Mouse (Mus musculus) neural tube, embryonic 11.5 days (tissue): Measurements from ENCODE around the gene Gm5134. TPM values are rescaled to one million over a fixed set of nuclear protein-coding genes. Genes with fewer than 3 reads are reported as not detected.

Experiments
- ATAC-seq: fragments of 200-750 bp; cut with Nextera tagmentation; 2 replicates; pipeline ENCODE4 v1.8.0; 2017; ENCODE audit warnings: moderate number of reproducible peaks, mild to moderate bottlenecking, moderate TSS enrichment, moderate library complexity; ENCODE audit not compliant: insufficient read depth, low FRiP score, low TSS enrichment
- DNase-seq: peaks from one replicate; pipeline ENCODE4 v3.0.0-alpha.2; 2015; ENCODE audit warnings: low spot score
- H3K27ac ChIP-seq: fragments of 300-500 bp; sonication (generic); 2 replicates; pipeline ENCODE4 v1.5.1; 2014; ENCODE audit warnings: low read depth, mild to moderate bottlenecking, low read length
- H3K27me3 ChIP-seq: fragments of 300-500 bp; sonication (generic); 2 replicates; pipeline ENCODE4 v1.6.1; 2014; ENCODE audit warnings: mild to moderate bottlenecking, low read length, mixed read lengths; ENCODE audit not compliant: control insufficient read depth, insufficient read depth
- H3K36me3 ChIP-seq: fragments of 300-500 bp; sonication (generic); 2 replicates; pipeline ENCODE4 v1.6.1; 2014; ENCODE audit warnings: mild to moderate bottlenecking, low read length, moderate library complexity, mixed read lengths; ENCODE audit not compliant: control insufficient read depth, insufficient read depth
- H3K4me1 ChIP-seq: fragments of 300-500 bp; sonication (generic); 2 replicates; pipeline ENCODE4 v1.6.1; 2014; ENCODE audit warnings: low read length, mixed read lengths; ENCODE audit not compliant: control insufficient read depth, insufficient read depth
- H3K4me2 ChIP-seq: fragments of 300-500 bp; sonication (generic); 2 replicates; pipeline ENCODE4 v1.6.1; 2014; ENCODE audit warnings: low read depth, mild to moderate bottlenecking, moderate library complexity
- H3K4me3 ChIP-seq: fragments of 300-500 bp; sonication (generic); 2 replicates; pipeline ENCODE4 v1.5.1; 2014; ENCODE audit warnings: low read depth, low read length
- H3K9ac ChIP-seq: fragments of 300-500 bp; sonication (generic); 2 replicates; pipeline ENCODE4 v1.6.1; 2014; ENCODE audit warnings: mild to moderate bottlenecking, low read length
- H3K9me3 ChIP-seq: fragments of 300-500 bp; sonication (generic); 2 replicates; pipeline ENCODE4 v1.6.1; 2016; ENCODE audit warnings: low read length; ENCODE audit not compliant: control insufficient read depth
- WGBS: fragments of 180-500 bp; shearing (Covaris S2); extraction: QIAGEN DNeasy Blood & Tissue Kit; methylation state at CpG from one replicate; pipeline ENCODE4 v1.1.7; 2014; 5-methylcytosine and 5-hydroxymethylcytosine counted together
- microRNA-seq: library from miRNA; unstranded; fragments of <30 nt; microRNA quantifications from one replicate; pipeline ENCODE4, GENCODE M21; 2016
- polyA plus RNA-seq: library from polyadenylated mRNA; unstranded; fragments of >200 nt; fragmentation: Nextera tagmentation; extraction: Ambion mirVana; gene quantifications from 2 replicates; pipeline ENCODE4 v1.2.1, GENCODE M21; 2014

Gene Gm5134
- polyA plus RNA-seq, 1 experiment from 2014 or later: 0.19 TPM

GRCm38 (mm10) chr10:76047182-76047869 is 93.0 kb downstream of the Gm5134 start:
- H3K9me3 ChIP-seq: no peaks in the 10 kb centered on the region
- DNase-seq: no peak

GRCm38 (mm10) chr10:76048967-76049366 is 94.7 kb downstream of the Gm5134 start:
- ATAC-seq: no peak
- no peaks in the 10 kb centered on the region for H3K36me3 ChIP-seq
- no peak overlapping the region for H3K4me2 ChIP-seq
- WGBS: 61% methylated on average over 6 of the region's 6 CpGs
- DNase-seq: no peak
- H3K9ac ChIP-seq: no peak overlapping the region
- H3K27ac ChIP-seq: no peak overlapping the region
- no peaks in the 10 kb centered on the region for H3K9me3 ChIP-seq
- H3K27me3 ChIP-seq: no peaks in the 10 kb centered on the region
- H3K4me1 ChIP-seq: no peaks in the 10 kb centered on the region
- H3K4me3 ChIP-seq: no peak overlapping the region

More at GRCm38 (mm10) chr10:76047182-76047869, 93.0 kb downstream of the Gm5134 start:
- 58% methylated on average over 5 of the region's 5 CpGs for WGBS
- H3K4me1 ChIP-seq: no peaks in the 10 kb centered on the region
- no peaks in the 10 kb centered on the region for H3K27me3 ChIP-seq
- no peak for ATAC-seq
- no peaks in the 10 kb centered on the region; the same call in 1 of the 2 replicates for H3K36me3 ChIP-seq
- H3K27ac ChIP-seq: no peak overlapping the region
- no peak overlapping the region for H3K4me3 ChIP-seq
- H3K4me2 ChIP-seq: no peak overlapping the region
- H3K9ac ChIP-seq: no peak overlapping the region

GRCm38 (mm10) chr10:76051860-76052259 is 97.5 kb downstream of the Gm5134 start:
- Histone ChIP-seq H3K9ac (no peak overlapping the region), H3K9me3 (no peaks in the 10 kb centered on the region), H3K36me3 (no peaks in the 10 kb centered on the region), H3K4me3 (no peak overlapping the region), H3K4me2 (no peak overlapping the region), H3K27ac (no peak overlapping the region), H3K27me3 (no peaks in the 10 kb centered on the region), H3K4me1 (no peaks in the 10 kb centered on the region)
- WGBS: 87% methylated on average over 11 of the region's 11 CpGs
- ATAC-seq (no peak), DNase-seq (no peak)

Small RNA genes lying within 50 kb of the gene (microRNA-seq; reads per million reads assigned to microRNA genes)
- not detected for gene Mir6409

Other genes with a start within 250 kb of the Gm5134 start
- gene Cabin1, start 190.2 kb upstream of the Gm5134 start, polyA plus RNA-seq: 29.5 and 32.2 TPM in 2 replicates
- 93.0 and 93.5 TPM in 2 replicates for gene Ddt, start 181.1 kb upstream of the Gm5134 start, polyA plus RNA-seq
- not detected in 2 replicates for gene Gm20441, start 173.6 kb upstream of the Gm5134 start, polyA plus RNA-seq
- 2.1 and 2.9 TPM in 2 replicates for gene Gstt3, start 173.1 kb upstream of the Gm5134 start, polyA plus RNA-seq
- gene Gstt1, start 155.9 kb upstream of the Gm5134 start, polyA plus RNA-seq: 2.5 and 2.9 TPM in 2 replicates
- not detected in 2 replicates for gene Gstt4, start 132.0 kb upstream of the Gm5134 start, polyA plus RNA-seq
- 6.5 and 7.2 TPM in 2 replicates for gene Gstt2, start 117.1 kb upstream of the Gm5134 start, polyA plus RNA-seq
- gene Mif, start 94.3 kb upstream of the Gm5134 start, polyA plus RNA-seq: 2,352 and 2,361 TPM in 2 replicates
- 2.8 and 2.9 TPM in 2 replicates for gene Derl3, start 61.1 kb upstream of the Gm5134 start, polyA plus RNA-seq
- gene Smarcb1, start 32.9 kb upstream of the Gm5134 start, polyA plus RNA-seq: 288 and 294 TPM in 2 replicates
- gene Chchd10, start 21.4 kb upstream of the Gm5134 start, polyA plus RNA-seq: 9.9 and 11.7 TPM in 2 replicates
- 41.2 and 46.1 TPM in 2 replicates for gene Mmp11, start 18.0 kb upstream of the Gm5134 start, polyA plus RNA-seq
- gene Gm867, start 13.8 kb upstream of the Gm5134 start, polyA plus RNA-seq: 0.97 and 1.9 TPM in 2 replicates
- 0.53 TPM in 1 of 2 replicates, not detected in the other for gene Vpreb3, start 11.5 kb upstream of the Gm5134 start, polyA plus RNA-seq
- 28.8 and 29.2 TPM in 2 replicates for gene Zfp280b, start 78.1 kb downstream of the Gm5134 start, polyA plus RNA-seq
- not detected in 2 replicates for gene Slc5a4b, start 156.4 kb downstream of the Gm5134 start, polyA plus RNA-seq
- gene Slc5a4a, start 192.9 kb downstream of the Gm5134 start, polyA plus RNA-seq: not detected in 2 replicates